Comparison of ENCODE assay signal across 9 mouse cellular contexts in genomic region chr6:87599825-87600224, GRCm38 (mm10). TPM values are rescaled to one million over a fixed set of nuclear protein-coding genes. Genes with fewer than 3 reads are reported as not detected.
DNase-seq lines count a peak whose midpoint lies in the region; ATAC-seq lines count a peak whose summit lies in the region.
"Had no signal": no experiment of that assay in that cellular context is flagged by ENCODE, and none has a peak within 500 bp of the region (broad histone marks: within the 10 kb centered on the region; RNA-seq: fewer than 3 reads in every experiment).

No protein-coding gene starts in this region.

- peak; percentile 18; the same call in 1 of the 2 replicates for ATAC-seq in embryonic facial prominence, embryonic 14.5 days (ENCODE audit: low read depth)

- H3K36me3 ChIP-seq in embryonic facial prominence, embryonic 14.5 days (ENCODE audit: control insufficient read depth, insufficient read depth, low read length) = no peaks in the 10 kb centered on the region
- no peaks in the 10 kb centered on the region for H3K36me3 ChIP-seq in embryonic facial prominence, embryonic 10.5 days (replicated peaks)

- no peaks in the 10 kb centered on the region for H3K27me3 ChIP-seq in embryonic facial prominence, embryonic 14.5 days (replicated peaks; ENCODE audit: control insufficient read depth, insufficient read depth, low read length)
- no peaks in the 10 kb centered on the region for H3K27me3 ChIP-seq in embryonic facial prominence, embryonic 10.5 days (replicated peaks; ENCODE audit: low read depth, poor library complexity, severe bottlenecking)

- no peak overlapping the region for H3K4me3 ChIP-seq in embryonic facial prominence, embryonic 14.5 days (ENCODE audit: low read depth, low read length)
- H3K4me3 ChIP-seq in embryonic facial prominence, embryonic 10.5 days = no peak overlapping the region

- H3K4me1 ChIP-seq in embryonic facial prominence, embryonic 14.5 days (ENCODE audit: control insufficient read depth, insufficient read depth, low read length) = no peaks in the 10 kb centered on the region
- peaks cover 8% of the 10 kb centered on the region; the same call in 1 of the 2 replicates for H3K4me1 ChIP-seq in embryonic facial prominence, embryonic 10.5 days

- H3K9me3 ChIP-seq in embryonic facial prominence, embryonic 14.5 days (ENCODE audit: control insufficient read depth, low read length) = no peaks in the 10 kb centered on the region
- H3K9me3 ChIP-seq in embryonic facial prominence, embryonic 10.5 days = no peaks in the 10 kb centered on the region

- no peak overlapping the region for H3K27ac ChIP-seq in embryonic facial prominence, embryonic 14.5 days (replicated peaks; ENCODE audit: low read depth, low read length)
- H3K27ac ChIP-seq in embryonic facial prominence, embryonic 10.5 days (replicated peaks) = no peak overlapping the region

- no peak overlapping the region for H3K4me2 ChIP-seq in embryonic facial prominence, embryonic 14.5 days (ENCODE audit: low read depth, low read length)

- DNase-seq in embryonic facial prominence, embryonic 14.5 days (ENCODE audit: low spot score) = peak; percentile 62
- no peak for DNase-seq in embryonic facial prominence, embryonic 10.5 days (ENCODE audit: low spot score)
- DNase-seq in layer of hippocampus, adult 11-12 months (ENCODE audit: low spot score) = peak; percentile 23
- DNase-seq in layer of hippocampus, adult 8-10 months (ENCODE audit: low spot score in 2 of 2) = no peak
- peak; percentile 44 for DNase-seq in right cerebral cortex, postnatal 4 days
- no peak for DNase-seq in right cerebral cortex, postnatal 25 days
- DNase-seq in testis, postnatal 14 days (ENCODE audit: low spot score) = peak; percentile 45
- DNase-seq in cerebellum, postnatal 36 days = no peak
- DNase-seq: kidney, adult 9 months had no signal

- no peak overlapping the region for H3K9ac ChIP-seq in embryonic facial prominence, embryonic 14.5 days (ENCODE audit: low read depth, low read length)

RNA-seq across cellular contexts. Expression of gene Prokr1, which starts 9.3 kb away (rescaled TPM):
- 10.1 and 10.3 TPM in 2 replicates for polyA plus RNA-seq in embryonic facial prominence, embryonic 14.5 days (2014; fragmentation: Nextera tagmentation; extraction: Ambion mirVana)
- polyA plus RNA-seq in embryonic facial prominence, embryonic 10.5 days (2016; fragmentation: Nextera tagmentation; extraction: Ambion mirVana) = 0.87 and 1.2 TPM in 2 replicates
- total RNA-seq in layer of hippocampus, adult 8-10 months (2022) = 1 to 10 TPM in 1 of 4 experiments, under 1 TPM in 1, not detected in 2; 0.11 to 1.1 TPM

Comparison
In these comparisons a context has a peak if more than half of its experiments do, and no peak if none do; other contexts are left out.
1. DNase-seq: peak in embryonic facial prominence, embryonic 14.5 days (single experiment), layer of hippocampus, adult 11-12 months (single experiment), right cerebral cortex, postnatal 4 days (single experiment) and testis, postnatal 14 days (single experiment); none in embryonic facial prominence, embryonic 10.5 days (single experiment), layer of hippocampus, adult 8-10 months (0 of 2), right cerebral cortex, postnatal 25 days (single experiment) and cerebellum, postnatal 36 days (0 of 2).